Mouse (Mus musculus) neural tube, embryonic 10.5 days (tissue): Measurements from ENCODE around the gene Cyp2j13.
"Not testable (repeated sequence)": the region's sequence is repeated elsewhere in the genome, so short reads cannot be mapped to it uniquely, and the experiment has no call there.

Experiments
- DNase-seq: peaks from one replicate; pipeline ENCODE4 v3.0.0-alpha.2; 2017; ENCODE audit warnings: low spot score; ENCODE audit errors: extremely low spot score

Cyp2j13 gene

DNA sequence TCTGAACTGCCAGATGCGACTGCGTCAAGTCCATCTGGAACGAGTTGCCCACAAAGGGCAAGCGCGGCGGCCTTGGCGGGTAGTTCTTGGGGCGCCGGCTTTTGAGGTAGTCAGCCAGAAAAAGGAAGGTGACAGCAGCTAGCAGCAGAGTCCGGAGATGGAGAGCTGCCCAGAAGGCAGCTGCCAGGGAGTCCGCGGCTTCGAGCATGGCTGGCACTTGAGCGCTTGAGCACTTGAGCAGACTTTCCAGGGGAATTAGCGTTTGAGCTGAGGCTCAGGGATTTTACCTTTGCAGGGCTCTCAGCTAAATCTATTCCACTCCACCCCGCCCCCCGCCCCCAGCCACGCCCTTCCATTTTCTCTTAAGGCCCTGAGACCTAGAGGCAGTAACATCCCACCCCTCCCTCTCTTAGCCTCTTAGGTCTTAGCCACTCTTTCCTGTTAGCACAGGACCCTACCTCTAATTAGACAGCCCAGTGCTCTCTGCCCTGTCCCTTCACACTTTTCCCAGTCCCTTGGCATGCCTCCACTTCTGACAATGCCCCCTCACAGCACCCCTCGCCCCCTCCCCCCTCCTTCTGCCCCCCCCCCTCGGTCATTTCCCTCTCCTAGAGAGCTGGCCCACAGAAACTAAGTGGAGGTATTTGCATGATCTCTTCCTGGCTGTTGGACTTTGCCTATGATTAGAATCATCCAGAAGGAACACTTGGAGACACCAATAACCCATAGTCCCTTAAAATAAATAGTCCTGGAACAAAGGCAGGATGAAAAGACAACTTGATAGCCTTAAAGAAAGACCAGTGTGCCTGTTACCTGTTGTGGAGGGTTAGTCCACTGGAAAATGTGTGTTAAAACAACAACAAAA is at the start of gene Cyp2j13:
TSS of gene Cyp2j13 (minus strand) at position 286 of the 865 bp plus-strand sequence.
- DNase-seq = peak; percentile 37

DNA sequence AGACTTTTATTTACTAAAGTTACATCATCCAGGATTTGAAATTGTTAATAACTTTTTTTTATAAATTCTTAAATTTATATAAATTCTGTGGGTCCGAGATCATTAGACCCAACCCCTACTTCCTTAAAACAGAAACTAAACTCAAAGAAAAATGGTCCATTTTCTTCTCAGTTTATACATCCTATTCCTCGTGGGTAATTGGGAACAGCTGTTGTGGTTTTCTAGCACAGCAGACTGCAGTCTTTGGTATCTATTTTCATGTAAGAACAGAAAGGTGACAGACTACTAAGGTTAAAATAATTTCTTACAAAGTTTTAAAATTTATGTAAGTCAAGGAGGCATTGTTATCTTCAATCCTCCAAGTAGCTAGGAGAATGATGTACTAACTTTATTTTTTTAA is 19.5 kb upstream of the Cyp2j13 start:
- DNase-seq = no peak

DNA sequence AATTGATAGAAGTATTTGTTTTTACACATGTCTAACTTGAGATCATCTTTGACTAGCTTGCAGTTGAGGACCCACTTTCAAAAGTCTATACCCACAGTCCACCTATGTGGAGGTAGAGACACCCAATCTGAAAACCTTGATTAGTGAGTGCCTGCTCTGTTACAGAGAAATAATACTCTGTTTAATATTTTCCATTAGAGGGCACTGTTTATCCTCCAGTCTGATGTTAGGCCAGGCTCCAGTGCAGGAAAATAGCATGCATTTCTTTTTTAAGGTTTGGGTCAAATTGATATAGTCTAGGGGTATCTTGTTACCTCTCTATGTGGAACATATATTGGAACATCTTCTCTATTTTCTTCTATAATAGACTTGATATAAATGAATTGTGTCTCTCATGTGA is 14.5 kb upstream of the Cyp2j13 start:
- DNase-seq = no peak

DNA sequence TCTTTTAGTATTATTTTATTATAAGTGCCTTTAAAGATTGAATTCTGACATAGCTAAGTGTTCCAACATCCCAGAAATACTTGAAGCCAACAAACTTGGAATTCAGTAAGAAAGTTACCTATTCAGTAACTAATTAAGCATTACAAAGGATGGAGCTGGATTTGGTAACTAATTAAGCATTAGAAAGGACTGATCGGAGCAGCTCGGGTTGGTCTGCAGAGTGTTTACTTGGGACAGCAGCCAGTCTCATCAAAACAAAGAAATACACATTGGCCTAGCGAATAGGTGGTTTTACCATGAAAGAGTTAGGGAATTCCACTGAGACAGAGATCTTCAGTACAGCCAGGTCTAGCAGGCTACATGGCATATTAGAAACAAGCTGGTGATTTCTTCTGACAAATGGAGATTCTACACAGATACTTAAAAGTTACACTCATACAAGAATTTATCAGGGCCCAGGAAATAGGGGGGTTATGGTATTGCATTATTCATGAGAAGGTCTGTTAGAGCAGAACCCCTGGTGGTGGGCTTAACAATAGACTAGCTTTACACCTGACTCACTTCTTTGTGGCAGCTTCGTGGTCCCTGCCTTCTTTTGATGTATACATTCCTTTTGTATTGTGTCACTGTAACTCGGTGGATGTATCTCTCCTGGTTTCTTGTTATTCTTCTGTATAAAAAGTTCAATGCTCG is 12.2 kb upstream of the Cyp2j13 start:
- not testable (repeated sequence) for DNase-seq

GRCm38 (mm10) chr4:96078308-96078707 is 962 bp upstream of the Cyp2j13 start:
- no peak for DNase-seq

GRCm38 (mm10) chr4:96062045-96062444 is 15.3 kb downstream of the Cyp2j13 start:
- DNase-seq = no peak

DNA sequence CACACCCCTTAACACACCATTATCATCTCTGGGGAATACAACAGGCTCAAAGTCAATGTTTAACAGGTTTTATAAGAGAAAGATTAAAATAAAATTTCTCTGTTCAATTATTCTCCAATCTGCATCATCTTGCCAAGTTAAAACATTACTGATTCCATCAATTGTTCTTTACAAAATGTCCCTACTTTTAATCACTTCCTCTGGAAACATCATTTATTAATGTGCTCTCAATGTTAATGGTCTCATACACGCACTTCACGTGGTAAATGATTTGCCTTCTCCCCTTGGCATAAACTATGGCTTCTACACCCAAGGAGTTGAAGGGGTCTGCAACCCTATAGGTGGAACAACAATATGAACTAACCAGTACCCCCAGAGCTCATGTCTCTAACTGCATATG is 17.2 kb downstream of the Cyp2j13 start:
- no peak for DNase-seq

DNA sequence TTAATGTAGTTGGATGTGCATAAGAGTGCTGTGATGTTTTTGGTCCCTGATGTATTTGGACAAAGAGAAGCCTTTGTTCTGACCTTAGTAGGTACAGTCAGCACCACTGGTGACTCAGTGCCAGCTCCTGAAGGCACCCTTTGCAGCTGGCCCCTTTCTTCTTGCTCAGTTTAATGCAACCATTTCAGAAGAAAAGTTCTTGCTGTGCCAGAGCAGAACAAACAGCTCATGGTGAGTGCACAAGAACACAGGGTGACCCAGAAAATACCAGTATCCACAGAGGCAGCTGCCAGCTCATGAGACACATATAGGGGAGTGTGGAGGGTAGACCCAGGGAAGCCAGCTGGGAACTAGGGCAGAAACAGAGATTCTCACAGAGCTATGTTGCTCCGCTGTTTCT is 48.9 kb downstream of the Cyp2j13 start:
- DNase-seq = no peak

DNA sequence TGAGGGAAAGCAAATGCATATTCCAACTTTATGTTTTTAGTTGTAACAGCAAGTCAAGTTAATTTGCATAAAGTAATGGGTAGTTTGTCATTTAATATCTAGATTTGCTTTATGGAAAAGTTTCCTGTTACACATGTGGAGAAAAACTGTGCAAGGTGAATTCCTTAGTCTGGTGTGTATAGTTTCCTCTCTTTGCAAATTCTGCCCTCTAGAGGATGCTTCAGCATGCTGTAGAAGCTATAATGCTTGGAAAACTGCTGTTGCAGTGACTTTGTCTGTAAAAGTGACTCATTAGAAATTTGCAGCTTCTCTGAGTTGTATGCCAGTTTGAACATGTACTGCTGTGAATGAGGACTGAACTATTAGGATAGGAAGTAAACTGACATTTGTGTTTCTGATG is 54.5 kb downstream of the Cyp2j13 start:
- DNase-seq = no peak

DNA sequence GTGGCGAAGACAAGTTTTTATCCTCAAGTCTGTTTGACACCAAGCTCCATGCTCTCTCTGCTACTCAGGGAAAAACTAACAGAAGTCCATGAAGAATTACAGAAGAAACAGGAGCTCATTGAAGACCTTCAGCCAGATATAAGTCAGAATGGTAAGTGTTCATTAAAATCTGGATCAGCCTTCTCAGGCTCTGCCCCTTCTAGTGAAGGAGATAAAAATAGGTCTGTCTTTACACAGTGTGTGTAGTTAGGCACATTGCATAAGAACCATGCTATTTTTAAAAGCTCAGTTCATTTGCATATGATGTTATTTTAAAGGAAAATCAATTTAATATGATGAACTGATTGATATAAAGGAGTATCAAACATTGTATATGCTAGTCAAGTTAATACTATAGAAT is 60.5 kb downstream of the Cyp2j13 start:
- DNase-seq = no peak

DNA sequence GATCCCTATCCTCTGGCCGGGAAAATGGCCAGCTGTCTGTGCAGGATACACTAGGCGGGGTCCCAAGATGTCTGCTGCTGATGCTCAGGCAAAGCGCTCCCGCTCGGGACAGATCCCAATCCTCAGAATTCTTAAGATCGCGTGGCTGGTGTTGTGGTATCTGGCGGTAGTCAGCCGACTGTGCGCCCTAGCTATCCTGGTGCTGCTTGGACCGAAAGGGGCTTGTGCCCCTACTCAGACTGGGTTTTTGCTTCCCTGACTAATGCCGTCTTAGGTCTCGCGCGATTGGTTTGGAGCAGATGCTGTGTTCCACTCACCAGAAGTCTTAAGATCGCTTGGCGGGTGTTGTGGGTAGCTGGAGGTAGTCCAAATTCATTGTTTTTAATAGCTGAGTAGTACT is 95.1 kb downstream of the Cyp2j13 start:
- DNase-seq = not testable (repeated sequence)
